Mouse (Mus musculus): ENCODE measurements around the gene Klk5.
A peak's percentile ranks its signal among the peaks of the same experiment; 100 is the strongest.

Klk5 gene

GRCm38 (mm10) chr7:43880912-43881311 lies 39.1 kb downstream of the Klk5 start, which contains the start of gene Klk4:
Gene Klk4 (plus strand): TSS chr7:43881160.
- Histone ChIP-seq H3K27me3 (ENCODE audit: insufficient read depth, low read length) (peaks cover 46% of the 10 kb centered on the region), H3K4me3 (replicated peaks; ENCODE audit: low read length) (no peak within 1 kb of the TSS), H3K9me3 (ENCODE audit: low read length) (no peaks in the 10 kb centered on the region), H3K4me1 (replicated peaks; ENCODE audit: low read depth, low read length) (peaks cover 22% of the 10 kb centered on the region), H3K36me3 (ENCODE audit: insufficient read depth, low read length) (no peaks in the 10 kb centered on the region)
- TF ChIP-seq NANOG (IDR thresholded peaks at IDR 0.05; ENCODE audit: borderline replicate concordance, low read length) (no peak), CTCF (conservative IDR thresholded peaks at IDR 0.05; ENCODE audit: low read length) (no peak), POU5F1 (IDR thresholded peaks at IDR 0.05; ENCODE audit: borderline replicate concordance, low read length) (no peak)

GRCm38 (mm10) chr7:43882346-43882745 lies 40.6 kb downstream of the Klk5 start:
- peaks cover 46% of the 10 kb centered on the region for H3K27me3 ChIP-seq (ENCODE audit: insufficient read depth, low read length)
- no peaks in the 10 kb centered on the region for H3K9me3 ChIP-seq (ENCODE audit: low read length)
- no peaks in the 10 kb centered on the region for H3K36me3 ChIP-seq (ENCODE audit: insufficient read depth, low read length)
- TF ChIP-seq NANOG (IDR thresholded peaks at IDR 0.05; ENCODE audit: borderline replicate concordance, low read length) (no peak), POU5F1 (IDR thresholded peaks at IDR 0.05; ENCODE audit: borderline replicate concordance, low read length) (no peak), CTCF (conservative IDR thresholded peaks at IDR 0.05; ENCODE audit: low read length) (no peak)
- peaks cover 22% of the 10 kb centered on the region for H3K4me1 ChIP-seq (replicated peaks; ENCODE audit: low read depth, low read length)
- 0 out of 2 replicates have a peak overlapping the region, but pooled peaks have one; percentile 24 for H3K4me3 ChIP-seq (replicated peaks; ENCODE audit: low read length)

DNA sequence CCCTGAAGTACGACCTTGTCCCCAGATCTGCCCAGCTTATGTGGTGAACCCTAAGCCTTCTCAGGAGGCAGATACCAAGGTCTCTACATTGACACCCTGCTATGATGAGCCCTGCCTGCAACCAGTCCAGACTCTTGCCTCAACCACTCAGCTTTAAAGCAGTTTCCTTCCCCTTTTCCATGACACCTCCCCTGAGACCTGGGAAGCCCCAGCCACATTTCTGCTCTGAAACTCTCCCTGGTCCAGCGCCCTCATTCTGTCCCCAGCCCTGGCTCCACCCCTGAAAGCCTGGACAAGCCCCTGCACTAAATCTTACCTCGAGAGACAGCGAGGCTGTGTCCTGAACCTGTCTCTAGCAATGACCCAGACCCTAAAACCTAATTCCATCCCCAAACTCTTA lies 41.0 kb downstream of the Klk5 start:
- H3K27me3 ChIP-seq (ENCODE audit: insufficient read depth, low read length): peaks cover 46% of the 10 kb centered on the region
- H3K36me3 ChIP-seq (ENCODE audit: insufficient read depth, low read length): no peaks in the 10 kb centered on the region
- H3K4me3 ChIP-seq (replicated peaks; ENCODE audit: low read length): no peak overlapping the region
- peaks cover 22% of the 10 kb centered on the region for H3K4me1 ChIP-seq (replicated peaks; ENCODE audit: low read depth, low read length)
- TF ChIP-seq POU5F1 (IDR thresholded peaks at IDR 0.05; ENCODE audit: borderline replicate concordance, low read length) (no peak), CTCF (conservative IDR thresholded peaks at IDR 0.05; ENCODE audit: low read length) (no peak), NANOG (IDR thresholded peaks at IDR 0.05; ENCODE audit: borderline replicate concordance, low read length) (no peak)
- H3K9me3 ChIP-seq (ENCODE audit: low read length): no peaks in the 10 kb centered on the region

- H3K27me3 ChIP-seq (ENCODE audit: insufficient read depth, low read length): peaks cover 46% of the 10 kb centered on the region
- H3K4me3 ChIP-seq (replicated peaks; ENCODE audit: low read length): peak overlapping the region; percentile 54
- no peaks in the 10 kb centered on the region for H3K9me3 ChIP-seq (ENCODE audit: low read length)
- H3K4me1 ChIP-seq (replicated peaks; ENCODE audit: low read depth, low read length): peaks cover 22% of the 10 kb centered on the region
- TF ChIP-seq POU5F1 (IDR thresholded peaks at IDR 0.05; ENCODE audit: borderline replicate concordance, low read length) (no peak), CTCF (conservative IDR thresholded peaks at IDR 0.05; ENCODE audit: low read length) (peak; percentile 84)
- H3K36me3 ChIP-seq (ENCODE audit: insufficient read depth, low read length): no peaks in the 10 kb centered on the region
Observed at GRCm38 (mm10) chr7:43883547-43883946, 41.8 kb downstream of the Klk5 start.

DNA sequence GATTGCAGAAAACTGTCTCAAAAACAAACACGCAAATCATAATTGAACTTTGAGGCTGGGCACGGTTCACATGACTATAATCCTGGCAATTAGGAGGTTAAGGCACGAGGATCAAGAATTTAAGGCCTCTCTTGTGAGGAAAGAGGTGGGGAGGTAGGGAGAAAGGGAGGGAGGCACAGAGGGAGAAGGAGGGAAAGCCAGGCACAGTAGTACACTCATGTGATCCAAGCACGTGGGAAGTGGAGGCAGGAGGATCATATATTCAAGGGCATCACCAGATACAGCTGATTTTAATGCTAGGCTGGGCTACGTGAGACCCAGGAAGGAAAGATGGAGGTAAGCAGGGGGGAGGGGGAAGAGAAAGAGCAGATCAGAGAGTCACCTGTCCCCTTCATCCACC lies 49.6 kb downstream of the Klk5 start:
- TF ChIP-seq CTCF (conservative IDR thresholded peaks at IDR 0.05; ENCODE audit: low read length) (no peak), NANOG (IDR thresholded peaks at IDR 0.05; ENCODE audit: borderline replicate concordance, low read length) (no peak), POU5F1 (IDR thresholded peaks at IDR 0.05; ENCODE audit: borderline replicate concordance, low read length) (no peak)
- H3K9me3 ChIP-seq (ENCODE audit: low read length): no peaks in the 10 kb centered on the region
- H3K4me1 ChIP-seq (replicated peaks; ENCODE audit: low read depth, low read length): no peaks in the 10 kb centered on the region
- H3K36me3 ChIP-seq (ENCODE audit: insufficient read depth, low read length): no peaks in the 10 kb centered on the region
- peaks cover 8% of the 10 kb centered on the region; the same call in 1 of the 2 replicates for H3K27me3 ChIP-seq (ENCODE audit: insufficient read depth, low read length)
- H3K4me3 ChIP-seq (replicated peaks; ENCODE audit: low read length): no peak overlapping the region

- TF ChIP-seq NANOG (IDR thresholded peaks at IDR 0.05; ENCODE audit: borderline replicate concordance, low read length) (no peak), POU5F1 (IDR thresholded peaks at IDR 0.05; ENCODE audit: borderline replicate concordance, low read length) (no peak), CTCF (conservative IDR thresholded peaks at IDR 0.05; ENCODE audit: low read length) (no peak)
- no peaks in the 10 kb centered on the region for H3K36me3 ChIP-seq (ENCODE audit: insufficient read depth, low read length)
- H3K9me3 ChIP-seq (ENCODE audit: low read length): no peaks in the 10 kb centered on the region
- no peak overlapping the region for H3K4me3 ChIP-seq (replicated peaks; ENCODE audit: low read length)
- H3K27me3 ChIP-seq (ENCODE audit: insufficient read depth, low read length): peaks cover 8% of the 10 kb centered on the region; the same call in 1 of the 2 replicates
- no peaks in the 10 kb centered on the region for H3K4me1 ChIP-seq (replicated peaks; ENCODE audit: low read depth, low read length)
Observed at GRCm38 (mm10) chr7:43891788-43892187, 50.0 kb downstream of the Klk5 start.

DNA sequence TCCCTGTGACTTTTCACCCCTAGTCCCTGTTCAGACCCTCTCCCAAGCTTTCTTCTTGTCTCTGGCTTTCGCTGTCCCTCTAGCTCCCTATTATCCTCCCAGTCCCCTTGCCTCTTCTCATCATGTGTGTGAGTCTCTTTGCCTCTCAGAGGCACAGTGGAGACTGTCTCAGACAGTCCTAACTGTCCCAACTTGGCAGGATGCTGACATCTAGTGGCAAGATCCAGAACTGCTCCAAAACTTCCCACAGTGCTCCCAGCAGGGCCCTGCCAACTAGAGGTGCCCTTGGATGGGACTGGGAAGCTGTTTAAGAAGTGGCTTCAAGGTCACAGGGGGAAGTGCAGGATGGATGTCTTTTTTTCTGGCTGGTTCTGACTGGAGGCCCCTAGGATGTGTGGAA lies 53.1 kb downstream of the Klk5 start:
- peak; percentile 93 for TF ChIP-seq CTCF (conservative IDR thresholded peaks at IDR 0.05; ENCODE audit: low read length)
- TF ChIP-seq POU5F1 (IDR thresholded peaks at IDR 0.05; ENCODE audit: borderline replicate concordance, low read length): no peak
- TF ChIP-seq NANOG (IDR thresholded peaks at IDR 0.05; ENCODE audit: borderline replicate concordance, low read length): no peak
- Histone ChIP-seq H3K27me3 (ENCODE audit: insufficient read depth, low read length) (peaks cover 7% of the 10 kb centered on the region; the same call in 1 of the 2 replicates), H3K9me3 (ENCODE audit: low read length) (no peaks in the 10 kb centered on the region), H3K4me1 (replicated peaks; ENCODE audit: low read depth, low read length) (no peaks in the 10 kb centered on the region), H3K4me3 (replicated peaks; ENCODE audit: low read length) (no peak overlapping the region), H3K36me3 (ENCODE audit: insufficient read depth, low read length) (no peaks in the 10 kb centered on the region)

Measured in E14TG2a.4 (cell line).